Mouse (Mus musculus) embryonic facial prominence, embryonic 15.5 days (tissue): ENCODE data around the gene Il17f. TPM values are rescaled to one million over a fixed set of nuclear protein-coding genes. Genes with fewer than 3 reads are reported as not detected.

ENCODE experiments used
- ATAC-seq: fragments of 200-750 bp; cut with Nextera tagmentation; 2 replicates; pipeline ENCODE4 v1.8.0; 2017; ENCODE audit warnings: low read depth, moderate TSS enrichment; ENCODE audit not compliant: insufficient number of reproducible peaks, low FRiP score, low TSS enrichment
- H3K27ac ChIP-seq: fragments of 300-500 bp; sonication (generic); replicated peaks from 2 replicates; pipeline ENCODE4 v1.5.1; 2015; ENCODE audit warnings: mild to moderate bottlenecking, inconsistent platforms
- H3K27me3 ChIP-seq: fragments of 300-500 bp; sonication (generic); 2 replicates; pipeline ENCODE4 v1.6.1; 2015; ENCODE audit warnings: inconsistent platforms
- H3K36me3 ChIP-seq: fragments of 300-500 bp; sonication (generic); 2 replicates; pipeline ENCODE4 v1.6.1; 2015; ENCODE audit warnings: mild to moderate bottlenecking, inconsistent platforms
- H3K4me1 ChIP-seq: fragments of 300-500 bp; sonication (generic); 2 replicates; pipeline ENCODE4 v1.6.1; 2015; ENCODE audit warnings: inconsistent platforms
- H3K4me2 ChIP-seq: fragments of 300-500 bp; sonication (generic); replicated peaks from 2 replicates; pipeline ENCODE4 v1.6.1; 2015; ENCODE audit warnings: mild to moderate bottlenecking, inconsistent platforms
- H3K4me3 ChIP-seq: fragments of 300-500 bp; sonication (generic); replicated peaks from 2 replicates; pipeline ENCODE4 v1.5.1; 2015; ENCODE audit warnings: mild to moderate bottlenecking, inconsistent platforms
- H3K9ac ChIP-seq: fragments of 300-500 bp; sonication (generic); 2 replicates; pipeline ENCODE4 v1.6.1; 2015; ENCODE audit warnings: inconsistent platforms
- H3K9me3 ChIP-seq: fragments of 300-500 bp; sonication (generic); replicated peaks from 2 replicates; pipeline ENCODE4 v1.6.1; 2016; ENCODE audit warnings: inconsistent platforms
- WGBS: fragments of 180-500 bp; shearing (Covaris S2); methylation state at CpG from one replicate; pipeline ENCODE4 v1.1.7; 2015; 5-methylcytosine and 5-hydroxymethylcytosine counted together
- polyA plus RNA-seq: library from polyadenylated mRNA; unstranded; fragments of >200 nt; fragmentation: Nextera tagmentation; extraction: Ambion mirVana; gene quantifications from 2 replicates; pipeline ENCODE4 v1.2.1, GENCODE M21; 2015

The Il17f gene
- polyA plus RNA-seq, 1 experiment from 2014 or later, result not detected

DNA sequence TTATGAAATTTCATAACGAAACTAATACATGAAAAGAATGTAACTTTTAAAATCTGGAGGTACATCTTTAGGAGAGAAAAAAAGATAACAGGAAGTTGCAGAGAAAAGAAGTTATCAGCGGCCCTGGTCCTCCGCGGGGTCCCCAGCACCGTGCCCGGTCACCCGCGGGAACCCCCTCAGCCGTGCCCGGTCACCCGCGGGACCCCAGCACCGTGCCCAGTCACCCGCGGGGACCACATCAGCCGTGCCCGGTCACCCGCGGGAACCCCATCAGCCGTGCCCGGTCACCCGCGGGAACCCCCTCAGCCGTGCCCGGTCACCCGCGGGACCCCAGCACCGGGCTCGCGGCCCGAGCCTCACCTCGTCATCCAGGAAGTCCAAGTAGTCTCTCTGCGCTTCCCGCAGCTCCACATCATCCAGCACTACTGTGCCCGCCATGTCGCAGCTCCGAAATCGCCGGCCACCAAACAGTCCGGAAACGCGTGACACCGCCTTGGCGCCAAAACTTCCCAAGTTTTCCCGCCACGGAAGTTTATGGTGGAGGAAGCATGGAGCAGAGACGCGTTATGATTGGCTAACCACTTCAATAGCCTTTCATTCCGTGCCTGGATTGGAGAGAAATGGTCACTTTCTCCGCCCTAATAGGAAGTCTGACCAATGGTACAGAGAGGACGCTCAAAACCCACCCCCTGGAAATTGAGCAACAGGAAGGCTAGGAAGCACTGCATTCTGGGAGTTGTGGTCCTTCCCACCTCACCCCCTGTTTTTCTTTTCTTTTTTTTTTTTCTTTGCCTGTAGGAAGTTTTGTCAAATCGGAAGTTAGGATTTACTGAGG, 29.6 kb upstream of the Il17f start, which contains the start of gene Mcm3:
Mcm3 (minus strand) TSS at position 542 of the 835 bp plus-strand sequence.
- Histone ChIP-seq H3K36me3 (peaks cover 29% of the 10 kb centered on the region), H3K9ac (peak within 1 kb of the TSS; percentile 44), H3K27ac (0 out of 2 replicates have a peak within 1 kb of the TSS, but pooled peaks have one; percentile 39), H3K9me3 (no peaks in the 10 kb centered on the region), H3K4me1 (peaks cover 12% of the 10 kb centered on the region), H3K27me3 (no peaks in the 10 kb centered on the region), H3K4me3 (peak within 1 kb of the TSS; percentile 81), H3K4me2 (peak within 1 kb of the TSS; percentile 78)
- peak; percentile 99 for ATAC-seq
- WGBS, result under 1% methylated on average over 52 of the region's 52 CpGs

DNA sequence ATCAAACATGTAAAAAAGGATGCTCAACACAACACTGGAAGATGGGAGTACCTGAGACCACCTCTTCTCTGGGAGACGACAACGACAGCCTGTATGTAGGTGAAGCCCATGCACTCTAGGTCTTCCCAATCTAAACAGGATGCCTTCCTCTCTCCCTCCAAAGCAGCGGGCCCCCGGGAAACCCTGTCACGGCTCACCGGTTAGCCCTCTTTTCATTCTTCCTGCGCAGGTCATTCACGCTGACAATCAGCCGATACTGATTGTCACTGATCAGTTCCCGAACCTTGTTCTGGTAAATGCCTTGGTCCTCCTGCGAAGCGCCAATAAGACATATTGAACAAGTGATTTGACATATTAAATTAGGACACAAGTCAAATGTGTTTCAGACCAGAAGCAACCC, 27.2 kb upstream of the Il17f start:
- peaks cover 52% of the 10 kb centered on the region for H3K36me3 ChIP-seq
- ATAC-seq, result no peak
- peaks cover 12% of the 10 kb centered on the region for H3K4me1 ChIP-seq
- H3K4me2 ChIP-seq, result no peak overlapping the region
- H3K27ac ChIP-seq, result no peak overlapping the region
- H3K27me3 ChIP-seq, result no peaks in the 10 kb centered on the region
- 77% methylated on average over 12 of the region's 12 CpGs for WGBS
- H3K9me3 ChIP-seq, result no peaks in the 10 kb centered on the region
- no peak overlapping the region for H3K9ac ChIP-seq
- H3K4me3 ChIP-seq, result no peak overlapping the region

DNA sequence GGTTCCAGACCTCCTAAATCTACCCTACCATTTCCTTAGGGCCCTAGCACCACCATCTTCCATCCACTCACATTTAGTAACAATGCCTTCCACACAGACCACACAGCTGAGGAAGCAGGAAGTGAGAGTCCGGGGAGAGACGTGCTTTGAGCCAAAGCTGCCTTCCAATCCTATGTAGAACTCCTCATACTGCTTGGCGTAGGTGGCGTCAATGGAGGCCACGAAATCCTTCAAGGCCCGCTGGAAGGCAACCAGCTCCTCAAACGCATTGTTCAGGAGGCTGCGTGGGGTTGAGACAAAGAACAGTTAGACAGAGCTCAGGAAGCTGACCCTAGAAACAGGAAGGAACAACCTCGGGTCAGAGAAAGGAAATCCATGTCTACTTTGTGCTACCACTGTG, 26.8 kb upstream of the Il17f start:
- Histone ChIP-seq H3K4me1 (peaks cover 12% of the 10 kb centered on the region), H3K9ac (no peak overlapping the region), H3K4me2 (no peak overlapping the region), H3K27ac (no peak overlapping the region), H3K27me3 (no peaks in the 10 kb centered on the region), H3K4me3 (no peak overlapping the region), H3K36me3 (peaks cover 57% of the 10 kb centered on the region), H3K9me3 (no peaks in the 10 kb centered on the region)
- no peak for ATAC-seq
- 82% methylated on average over 9 of the region's 9 CpGs for WGBS

DNA sequence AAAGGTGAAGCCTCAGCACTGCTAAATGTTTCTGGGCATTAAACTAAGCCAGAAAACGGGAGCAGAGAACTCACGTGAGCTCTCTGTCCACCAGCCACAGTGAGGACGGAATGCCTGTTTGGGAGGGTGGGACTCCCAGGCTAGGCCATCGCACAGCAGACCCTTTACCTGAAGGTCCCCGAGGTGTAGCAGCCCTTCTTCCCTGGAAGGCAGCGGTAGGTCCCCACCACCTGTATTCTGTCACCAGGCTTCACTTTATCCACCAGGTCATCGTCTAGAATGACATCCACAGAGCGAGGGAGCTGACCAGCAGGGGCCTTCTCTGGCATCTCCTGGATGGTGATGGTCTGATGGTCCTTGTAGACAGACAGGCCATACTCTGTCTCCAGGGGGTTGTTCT, 24.1 kb upstream of the Il17f start:
- no peak overlapping the region for H3K27ac ChIP-seq
- no peak overlapping the region for H3K4me2 ChIP-seq
- H3K9me3 ChIP-seq, result no peaks in the 10 kb centered on the region
- H3K36me3 ChIP-seq, result peaks cover 83% of the 10 kb centered on the region
- peaks cover 12% of the 10 kb centered on the region for H3K4me1 ChIP-seq
- H3K27me3 ChIP-seq, result no peaks in the 10 kb centered on the region
- ATAC-seq, result no peak
- no peak overlapping the region for H3K9ac ChIP-seq
- 74% methylated on average over 8 of the region's 8 CpGs for WGBS
- no peak overlapping the region for H3K4me3 ChIP-seq

DNA sequence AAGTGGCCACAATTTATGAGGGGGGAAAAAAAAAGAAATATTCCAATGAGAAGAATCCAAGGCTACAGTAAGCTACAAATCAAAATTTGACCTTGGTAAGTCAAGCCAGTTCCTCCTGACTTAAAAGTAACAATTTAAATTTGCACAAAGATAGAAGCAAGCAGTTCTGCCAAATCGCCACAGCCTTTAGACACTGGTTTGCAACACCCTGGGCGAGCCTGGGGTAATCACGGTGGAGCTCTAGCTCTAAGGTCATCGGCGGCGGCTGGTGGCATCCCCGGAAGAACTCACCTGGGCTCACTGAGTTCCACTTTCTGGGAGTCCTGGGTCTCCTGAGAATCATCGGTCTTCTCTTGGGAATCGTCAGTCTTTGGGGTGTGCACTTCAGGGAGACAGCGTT, 14.1 kb upstream of the Il17f start:
- no peak for ATAC-seq
- H3K27me3 ChIP-seq, result no peaks in the 10 kb centered on the region
- no peak overlapping the region for H3K27ac ChIP-seq
- H3K4me1 ChIP-seq, result no peaks in the 10 kb centered on the region
- WGBS, result 92% methylated on average over 10 of the region's 10 CpGs
- H3K4me3 ChIP-seq, result no peak overlapping the region
- H3K9ac ChIP-seq, result no peak overlapping the region
- H3K9me3 ChIP-seq, result no peaks in the 10 kb centered on the region
- H3K4me2 ChIP-seq, result no peak overlapping the region
- peaks cover 81% of the 10 kb centered on the region for H3K36me3 ChIP-seq

DNA sequence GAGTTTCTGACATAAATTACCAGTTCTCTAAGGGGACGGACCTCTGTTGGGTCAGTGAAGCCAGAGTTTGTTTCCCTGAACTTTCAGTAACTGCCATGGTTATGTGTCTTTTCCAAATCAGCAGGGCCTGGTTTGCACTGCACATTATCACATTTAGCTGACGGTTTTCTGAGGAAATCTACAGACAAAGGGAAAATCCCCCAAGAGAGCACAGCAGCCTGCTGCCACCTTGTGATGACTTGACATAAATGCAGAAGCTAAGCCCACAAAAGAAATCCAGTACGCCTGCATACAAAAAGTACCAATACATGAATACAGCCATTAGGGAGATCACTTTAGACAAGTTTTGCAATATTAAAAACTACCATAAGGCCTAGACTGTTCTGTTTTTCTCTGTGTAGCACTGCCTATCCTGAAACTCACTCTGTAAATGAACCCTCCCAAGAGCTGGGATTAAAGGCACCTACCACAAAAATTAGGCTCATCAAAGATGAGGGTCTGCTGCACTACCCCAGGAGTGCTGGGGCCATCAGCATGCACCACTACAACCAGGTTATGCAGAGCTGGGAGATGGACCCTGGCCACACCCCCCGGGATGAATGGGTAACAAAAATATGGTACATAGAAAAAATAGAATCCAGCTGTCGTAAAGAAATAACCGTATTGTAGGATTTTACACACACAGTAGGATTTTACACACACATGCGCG, 11.4 kb upstream of the Il17f start:
- no peaks in the 10 kb centered on the region for H3K9me3 ChIP-seq
- H3K4me1 ChIP-seq, result no peaks in the 10 kb centered on the region
- H3K36me3 ChIP-seq, result peaks cover 60% of the 10 kb centered on the region
- H3K27me3 ChIP-seq, result no peaks in the 10 kb centered on the region
- H3K27ac ChIP-seq, result no peak overlapping the region
- H3K9ac ChIP-seq, result no peak overlapping the region
- WGBS, result 70% methylated on average over 8 of the region's 8 CpGs
- no peak overlapping the region for H3K4me3 ChIP-seq
- H3K4me2 ChIP-seq, result no peak overlapping the region
- ATAC-seq, result no peak

DNA sequence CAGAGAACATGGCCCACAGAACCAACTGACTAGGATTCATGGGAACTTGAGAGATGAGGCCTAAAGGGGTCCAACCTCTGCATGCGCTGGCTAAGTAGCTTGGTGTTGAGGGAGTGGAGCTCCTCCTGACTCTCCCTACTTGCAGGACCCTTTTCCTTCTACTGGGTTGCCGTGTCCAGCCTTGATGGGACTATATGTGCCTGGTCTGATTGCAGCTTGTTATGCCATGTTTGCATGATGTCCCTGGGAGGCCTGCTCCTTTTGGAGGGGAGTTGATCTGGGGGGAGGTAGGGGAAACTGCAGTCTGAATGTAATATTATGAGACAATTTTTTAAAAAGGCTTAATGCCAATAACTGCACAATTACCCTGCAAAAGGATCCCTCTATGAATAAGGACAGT, 10.9 kb upstream of the Il17f start:
- no peak overlapping the region for H3K27ac ChIP-seq
- no peaks in the 10 kb centered on the region for H3K4me1 ChIP-seq
- peaks cover 55% of the 10 kb centered on the region for H3K36me3 ChIP-seq
- no peak overlapping the region for H3K9ac ChIP-seq
- no peak overlapping the region for H3K4me2 ChIP-seq
- no peaks in the 10 kb centered on the region for H3K9me3 ChIP-seq
- no peak for ATAC-seq
- H3K27me3 ChIP-seq, result no peaks in the 10 kb centered on the region
- WGBS, result 95% methylated on average over 2 of the region's 2 CpGs
- no peak overlapping the region for H3K4me3 ChIP-seq

DNA sequence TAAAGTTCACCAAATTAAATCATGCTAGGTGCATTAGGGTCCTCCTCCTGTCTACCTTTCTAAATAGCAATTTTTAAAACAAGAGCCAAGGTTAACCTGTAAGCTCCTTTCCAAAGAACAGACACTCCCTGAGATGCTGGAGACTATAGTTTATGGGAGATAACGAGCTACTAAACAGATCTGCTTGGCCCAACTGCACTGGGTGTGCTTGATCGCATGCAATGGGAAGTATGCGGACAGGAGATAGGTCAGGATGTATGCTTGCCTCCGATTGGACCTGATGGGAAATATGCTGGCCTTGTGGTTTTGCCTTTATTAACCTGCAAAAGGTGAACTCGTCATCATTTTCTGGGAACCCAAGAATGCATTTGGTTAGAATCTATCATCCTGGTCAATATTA, 4.8 kb upstream of the Il17f start:
- Histone ChIP-seq H3K27me3 (no peaks in the 10 kb centered on the region), H3K4me3 (no peak overlapping the region), H3K4me1 (no peaks in the 10 kb centered on the region), H3K27ac (no peak overlapping the region), H3K36me3 (peaks cover 11% of the 10 kb centered on the region), H3K4me2 (no peak overlapping the region), H3K9ac (no peak overlapping the region), H3K9me3 (no peaks in the 10 kb centered on the region)
- 93% methylated on average over 5 of the region's 5 CpGs for WGBS
- no peak for ATAC-seq

DNA sequence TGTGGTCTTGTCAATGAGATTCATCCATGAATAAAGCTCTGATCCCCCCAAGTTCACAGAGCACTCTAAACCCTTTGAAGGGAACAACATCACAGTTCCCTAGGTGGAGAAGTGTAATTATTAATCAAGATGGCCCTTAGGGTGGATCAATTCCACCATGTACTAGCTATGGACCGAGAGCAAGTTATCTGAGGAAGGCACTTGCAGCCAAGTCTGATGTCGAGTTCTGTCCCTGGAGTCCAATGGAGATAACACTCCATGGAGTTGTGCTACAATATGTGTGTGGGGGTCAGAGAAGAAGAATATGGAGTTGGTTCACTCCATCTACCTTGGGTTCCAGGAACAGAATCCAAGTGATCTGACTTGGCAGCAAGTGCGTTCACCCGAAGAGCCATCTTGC, 4.3 kb upstream of the Il17f start:
- Histone ChIP-seq H3K4me2 (no peak overlapping the region), H3K27me3 (no peaks in the 10 kb centered on the region), H3K36me3 (peaks cover 7% of the 10 kb centered on the region), H3K9me3 (no peaks in the 10 kb centered on the region), H3K27ac (no peak overlapping the region), H3K4me3 (no peak overlapping the region), H3K4me1 (no peaks in the 10 kb centered on the region), H3K9ac (no peak overlapping the region)
- no peak for ATAC-seq
- WGBS, result 96% methylated on average over 4 of the region's 4 CpGs

DNA sequence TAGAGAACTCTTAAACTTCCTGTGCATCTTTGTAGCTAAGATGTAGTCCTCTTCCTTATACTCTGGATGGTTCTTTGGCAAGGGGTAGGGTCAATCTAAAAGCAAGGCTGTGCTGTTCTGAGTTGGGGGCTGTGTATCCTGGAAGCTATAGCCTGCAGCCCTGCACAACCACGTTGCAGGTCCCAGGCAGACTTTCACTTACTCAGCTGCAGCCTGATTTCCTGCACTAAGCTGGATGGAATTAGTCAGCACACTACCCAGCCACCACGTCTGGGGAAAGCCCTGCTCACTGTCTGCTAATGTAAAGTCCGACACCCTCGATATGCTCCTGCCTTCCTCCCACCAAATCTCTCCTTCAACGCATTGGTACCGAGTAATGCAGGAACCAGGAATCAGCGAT, 997 bp upstream of the Il17f start:
- Histone ChIP-seq H3K27ac (no peak overlapping the region), H3K4me1 (no peaks in the 10 kb centered on the region), H3K4me3 (no peak overlapping the region), H3K4me2 (no peak overlapping the region), H3K9me3 (no peaks in the 10 kb centered on the region), H3K27me3 (no peaks in the 10 kb centered on the region), H3K9ac (no peak overlapping the region), H3K36me3 (no peaks in the 10 kb centered on the region)
- ATAC-seq, result no peak
- 63% methylated on average over 7 of the region's 7 CpGs for WGBS

DNA sequence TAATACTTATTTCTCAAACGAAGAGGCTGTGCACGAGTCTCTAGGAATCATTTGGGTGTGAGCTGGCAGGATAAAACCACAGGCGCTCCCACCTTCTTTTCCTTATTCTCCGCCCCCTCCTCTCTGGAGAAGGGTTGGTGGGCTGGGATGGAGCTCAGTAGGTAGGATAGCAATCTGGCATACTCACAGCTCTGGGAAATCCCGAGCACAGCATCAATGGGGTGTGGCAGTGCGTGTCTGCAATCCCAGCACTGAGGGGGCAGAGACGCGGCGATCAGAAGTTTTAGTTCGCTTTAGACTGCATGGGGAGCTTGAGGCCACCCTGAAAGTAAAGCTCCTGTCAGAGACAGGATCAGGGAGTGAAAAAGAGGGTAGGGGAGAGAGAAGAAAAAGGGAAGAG, 2.0 kb downstream of the Il17f start:
- H3K4me3 ChIP-seq, result no peak overlapping the region
- ATAC-seq, result no peak
- H3K4me1 ChIP-seq, result no peaks in the 10 kb centered on the region
- no peak overlapping the region for H3K9ac ChIP-seq
- 52% methylated on average over 10 of the region's 10 CpGs for WGBS
- H3K27ac ChIP-seq, result no peak overlapping the region
- H3K27me3 ChIP-seq, result no peaks in the 10 kb centered on the region
- H3K4me2 ChIP-seq, result no peak overlapping the region
- no peaks in the 10 kb centered on the region for H3K36me3 ChIP-seq
- no peaks in the 10 kb centered on the region for H3K9me3 ChIP-seq
